In genomic region chr6:67348065-67348464, GRCm38 (mm10) we compare ENCODE assay signal across 13 mouse cellular contexts. TPM values are rescaled to one million over a fixed set of nuclear protein-coding genes. Genes with fewer than 3 reads are reported as not detected.
DNase-seq lines count a peak whose midpoint lies in the region; ATAC-seq lines count a peak whose summit lies in the region.
"Had no signal": no experiment of that assay in that cellular context is flagged by ENCODE, and none has a peak within 500 bp of the region (broad histone marks: within the 10 kb centered on the region; RNA-seq: fewer than 3 reads in every experiment).

No protein-coding gene starts in this region.

- ATAC-seq in megakaryocyte progenitor cell, adult 5-6 weeks (replicated peaks; ENCODE audit: poor library complexity) = peak; percentile 31
- ATAC-seq in frontal cortex, adult (ENCODE audit: low TSS enrichment) = no peak

- intact Hi-C loops in heart, postnatal 10 days (cut with DNase I) = no loop called here

- DNase-seq in heart, adult 11 months = peak; percentile 42
- DNase-seq in heart, postnatal 10 days = no peak
- DNase-seq in CD8-positive naive resting alpha-beta T cell, adult 2 months (ENCODE audit: low read depth in 2 of 2, low spot score in 2 of 2) = peak; percentile 38 to 48
- peak; percentile 57 to 64 for DNase-seq in thymus, postnatal 10 days (ENCODE audit: low spot score in 2 of 2)
- DNase-seq in right cerebral cortex, postnatal 4 days = no peak
- no peak for DNase-seq in layer of hippocampus, adult 18-20 months (ENCODE audit: low spot score in 2 of 2)
- DNase-seq: cerebellum, adult 8-10 months; gastrocnemius, postnatal 14 days; kidney, adult 8-10 months; kidney, postnatal 4 days; lung, postnatal 10 days had no signal

RNA-seq across cellular contexts. Expression of gene Il12rb2, which starts 27.9 kb away (rescaled TPM):
- total RNA-seq in heart, postnatal 10 days (2021) = under 1 TPM in 1 of 2 experiments, not detected in 1; 0.07 TPM
- 6.8 and 7.8 TPM in 2 replicates for total RNA-seq in megakaryocyte progenitor cell, adult 5-6 weeks (2015)
- total RNA-seq in megakaryocyte progenitor cell, adult 5-6 weeks (2017) = 1.1 and 3.2 TPM in 2 replicates
- not detected for total RNA-seq in layer of hippocampus, adult 18-20 months (2021)

Comparison
In these comparisons a context has a peak if more than half of its experiments do, and no peak if none do; other contexts are left out.
1. DNase-seq: peak in heart, adult 11 months (single experiment), CD8-positive naive resting alpha-beta T cell, adult 2 months (2 of 2) and thymus, postnatal 10 days (2 of 2); none in heart, postnatal 10 days (0 of 2), right cerebral cortex, postnatal 4 days (single experiment) and layer of hippocampus, adult 18-20 months (0 of 2).